Mouse (Mus musculus): ENCODE data around the gene Tas2r103.

DNA sequence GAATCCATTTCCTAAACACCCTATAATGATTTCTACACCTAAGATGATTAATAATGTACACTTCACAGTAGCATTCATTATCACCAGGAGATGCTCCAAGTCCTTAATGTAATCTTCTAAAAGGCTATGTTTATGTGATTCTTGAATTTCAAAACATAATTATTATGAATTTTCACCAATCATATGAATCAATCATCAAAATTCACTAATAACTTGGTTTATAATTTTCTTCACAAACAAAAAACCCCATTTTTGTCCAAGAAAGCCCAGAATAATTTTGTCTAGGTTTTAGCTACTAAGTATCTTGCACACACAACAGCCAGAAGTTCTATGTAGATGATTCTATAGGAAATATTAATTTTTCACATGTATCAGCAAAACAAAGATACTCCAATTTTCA is 18.8 kb upstream of the Tas2r103 start, which contains the start of gene Tas2r140:
- no peak for TF ChIP-seq CTCF (IDR thresholded peaks at IDR 0.05; ENCODE audit: control insufficient read depth, insufficient read depth, insufficient replicate concordance, low read depth, low read length)
- TF ChIP-seq POLR2A (IDR thresholded peaks at IDR 0.05; ENCODE audit: control insufficient read depth, low read depth, low read length) = no peak

Measured in testis, adult 2 months (tissue).